Mouse (Mus musculus) urinary bladder, postnatal 4 days (tissue): Measurements from ENCODE around the gene Med1.

Experiments used
- DNase-seq, 2 experiments: peaks; one replicate each; pipeline ENCODE4 v3.0.0; 2021 to 2022; ENCODE audit warnings: low spot score in 2 of 2

The Med1 gene

GRCm38 (mm10) chr11:98149304-98149750, 43.8 kb downstream of the Med1 start:
- peak; percentile 91 to 96 for DNase-seq

GRCm38 (mm10) chr11:98148551-98149301, 44.4 kb downstream of the Med1 start:
- no peak for DNase-seq

GRCm38 (mm10) chr11:98145856-98146255, 47.2 kb downstream of the Med1 start:
- DNase-seq = no peak

- DNase-seq = no peak
Observed at GRCm38 (mm10) chr11:98142545-98142944, 50.5 kb downstream of the Med1 start.

- no peak for DNase-seq
Observed at GRCm38 (mm10) chr11:98138894-98139293, 54.2 kb downstream of the Med1 start.

- DNase-seq = no peak
Observed at GRCm38 (mm10) chr11:98137836-98138235, 55.3 kb downstream of the Med1 start.

- no peak for DNase-seq
Observed at GRCm38 (mm10) chr11:98134951-98135350, 58.1 kb downstream of the Med1 start.

- no peak for DNase-seq
Observed at GRCm38 (mm10) chr11:98123424-98123823, 69.7 kb downstream of the Med1 start.

GRCm38 (mm10) chr11:98114363-98114762, 78.7 kb downstream of the Med1 start:
- DNase-seq = no peak

GRCm38 (mm10) chr11:98113504-98113903, 79.6 kb downstream of the Med1 start:
- no peak for DNase-seq

- no peak for DNase-seq
Observed at GRCm38 (mm10) chr11:98109706-98110105, 83.4 kb downstream of the Med1 start.
